16 mouse cellular contexts compared by ENCODE assay signal in the genomic region with DNA sequence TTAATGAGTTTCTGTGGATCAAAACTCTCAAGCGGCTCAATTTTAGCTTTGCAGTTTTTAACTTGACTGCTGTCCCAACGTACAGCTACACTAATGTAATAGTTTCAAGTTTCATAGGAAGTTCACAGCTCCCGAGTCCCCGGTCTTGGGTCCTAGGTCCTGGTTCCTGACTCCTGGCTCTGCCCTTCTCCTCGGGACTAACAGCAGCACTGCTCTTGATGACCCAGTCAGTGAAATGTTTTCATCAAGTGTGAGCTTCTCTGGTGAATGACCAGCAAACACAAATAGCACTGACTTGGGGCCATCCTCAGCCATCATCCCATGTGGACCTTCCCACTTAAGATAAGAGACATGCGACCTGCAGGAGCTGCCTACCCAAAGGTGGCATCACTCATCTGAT. TPM values are rescaled to one million over a fixed set of nuclear protein-coding genes. Genes with fewer than 3 reads are reported as not detected.
"Had no signal": no experiment of that assay in that cellular context is flagged by ENCODE, and none has a peak within 500 bp of the region (broad histone marks: within the 10 kb centered on the region; RNA-seq: fewer than 3 reads in every experiment).

No protein-coding gene starts in this region.

- H3K36me3 ChIP-seq: heart, embryonic 13.5 days; heart, embryonic 15.5 days; hindbrain, embryonic 10.5 days; hindbrain, embryonic 12.5 days; limb, embryonic 13.5 days; limb, embryonic 15.5 days; liver, embryonic 12.5 days had no signal

- ATAC-seq: hindbrain, embryonic 16.5 days; intestine, postnatal 0 days had no signal

- H3K4me1 ChIP-seq: limb, embryonic 15.5 days; liver, embryonic 12.5 days had no signal

- H3K27ac ChIP-seq: gastrocnemius, adult 2 months; heart, embryonic 13.5 days; heart, embryonic 15.5 days; hindbrain, embryonic 10.5 days; hindbrain, embryonic 12.5 days; hindbrain, embryonic 14.5 days; layer of hippocampus, adult 2 months; left cerebral cortex, adult 2 months; limb, embryonic 13.5 days; limb, embryonic 15.5 days; liver, embryonic 12.5 days; liver, embryonic 14.5 days had no signal

- H3K27me3 ChIP-seq: heart, embryonic 13.5 days; heart, embryonic 15.5 days; hindbrain, embryonic 12.5 days; limb, embryonic 13.5 days; limb, embryonic 15.5 days; liver, embryonic 12.5 days had no signal

- H3K4me3 ChIP-seq: gastrocnemius, adult 2 months; heart, embryonic 13.5 days; heart, embryonic 15.5 days; hindbrain, embryonic 10.5 days; hindbrain, embryonic 12.5 days; layer of hippocampus, adult 2 months; left cerebral cortex, adult 2 months; limb, embryonic 13.5 days; limb, embryonic 15.5 days; liver, embryonic 12.5 days had no signal

- H3K9ac ChIP-seq: heart, embryonic 13.5 days; heart, embryonic 15.5 days; hindbrain, embryonic 12.5 days; hindbrain, embryonic 14.5 days; limb, embryonic 13.5 days; limb, embryonic 15.5 days; liver, embryonic 12.5 days; liver, embryonic 14.5 days had no signal

- H3K4me2 ChIP-seq: heart, embryonic 11.5 days; heart, embryonic 13.5 days; heart, embryonic 15.5 days; hindbrain, embryonic 12.5 days; hindbrain, embryonic 14.5 days; limb, embryonic 13.5 days; limb, embryonic 15.5 days; liver, embryonic 12.5 days had no signal

- H3K9me3 ChIP-seq: heart, embryonic 15.5 days; hindbrain, embryonic 10.5 days; hindbrain, embryonic 12.5 days; limb, embryonic 13.5 days; limb, embryonic 15.5 days; liver, embryonic 12.5 days had no signal

RNA-seq across cellular contexts. Expression of a gene that starts 24.0 kb away (rescaled TPM):
- total RNA-seq: granulocyte monocyte progenitor cell, adult 5-6 weeks had no signal
